In genomic region chr8:46751151-46751550, GRCm38 (mm10) we compare ENCODE assay signal across 15 mouse cellular contexts. TPM values are rescaled to one million over a fixed set of nuclear protein-coding genes. Genes with fewer than 3 reads are reported as not detected.
DNase-seq lines count a peak whose midpoint lies in the region; ATAC-seq and TF ChIP-seq lines count a peak whose summit lies in the region.
"Had no signal": no experiment of that assay in that cellular context is flagged by ENCODE, and none has a peak within 500 bp of the region (broad histone marks: within the 10 kb centered on the region; RNA-seq: fewer than 3 reads in every experiment).

No protein-coding gene starts in this region.

- H3K4me3 ChIP-seq in kidney, adult 2 months (ENCODE audit: insufficient read depth, low read depth, low read length): no peak overlapping the region
- no peak overlapping the region for H3K4me3 ChIP-seq in lung, embryonic 15.5 days
- no peak overlapping the region for H3K4me3 ChIP-seq in limb, embryonic 10.5 days
- no peak overlapping the region for H3K4me3 ChIP-seq in neural tube, embryonic 13.5 days
- H3K4me3 ChIP-seq: heart, adult 2 months; intestine, embryonic 15.5 days had no signal

- no peak overlapping the region for H3K4me2 ChIP-seq in lung, embryonic 15.5 days
- H3K4me2 ChIP-seq in neural tube, embryonic 13.5 days: no peak overlapping the region
- H3K4me2 ChIP-seq: intestine, embryonic 15.5 days had no signal

- DNase-seq in kidney, adult 2 months: peak; percentile 48
- DNase-seq in kidney, postnatal 25 days: no peak
- DNase-seq in lung, postnatal 36 days: no peak
- peak; percentile 26 for DNase-seq in limb, embryonic 10.5 days (ENCODE audit: low spot score)
- DNase-seq in right cerebral cortex, postnatal 25 days: no peak
- DNase-seq: adrenal gland, adult 2 months; cerebellum, adult 2 months; heart, adult 2 months; heart, postnatal 10 days; thymus, postnatal 25 days had no signal

- TF ChIP-seq POLR2A in kidney, adult 2 months (IDR thresholded peaks at IDR 0.05; ENCODE audit: low read depth, low read length): no peak

- no peaks in the 10 kb centered on the region for H3K9me3 ChIP-seq in lung, embryonic 15.5 days
- H3K9me3 ChIP-seq in limb, embryonic 10.5 days (replicated peaks): no peaks in the 10 kb centered on the region
- no peaks in the 10 kb centered on the region for H3K9me3 ChIP-seq in neural tube, embryonic 13.5 days
- H3K9me3 ChIP-seq: intestine, embryonic 15.5 days had no signal

- no peaks in the 10 kb centered on the region for H3K36me3 ChIP-seq in kidney, adult 2 months (ENCODE audit: control insufficient read depth, insufficient read depth, low read length)
- H3K36me3 ChIP-seq in lung, embryonic 15.5 days: no peaks in the 10 kb centered on the region
- H3K36me3 ChIP-seq in limb, embryonic 10.5 days: 0 out of 2 replicates have a peak, but pooled peaks cover 4% of the 10 kb centered on the region
- no peaks in the 10 kb centered on the region for H3K36me3 ChIP-seq in neural tube, embryonic 13.5 days
- H3K36me3 ChIP-seq: intestine, embryonic 15.5 days had no signal

- peaks cover 25% of the 10 kb centered on the region for H3K4me1 ChIP-seq in kidney, adult 2 months (ENCODE audit: control insufficient read depth, insufficient read depth, low read length)
- H3K4me1 ChIP-seq in lung, embryonic 15.5 days: peaks cover 53% of the 10 kb centered on the region
- peaks cover 57% of the 10 kb centered on the region for H3K4me1 ChIP-seq in limb, embryonic 10.5 days
- H3K4me1 ChIP-seq in neural tube, embryonic 13.5 days (replicated peaks): peaks cover 27% of the 10 kb centered on the region

- H3K27ac ChIP-seq in kidney, adult 2 months (ENCODE audit: insufficient read depth, low read depth, low read length): peak overlapping the region; percentile 87
- H3K27ac ChIP-seq in lung, embryonic 15.5 days: peak overlapping the region; percentile 82
- peak overlapping the region; percentile 59; the same call in 1 of the 2 replicates for H3K27ac ChIP-seq in limb, embryonic 10.5 days
- H3K27ac ChIP-seq in neural tube, embryonic 13.5 days (replicated peaks): peak overlapping the region; percentile 76
- H3K27ac ChIP-seq: heart, adult 2 months; intestine, embryonic 15.5 days had no signal

- no peak overlapping the region for H3K9ac ChIP-seq in lung, embryonic 15.5 days
- no peak overlapping the region for H3K9ac ChIP-seq in neural tube, embryonic 13.5 days
- H3K9ac ChIP-seq: intestine, embryonic 15.5 days had no signal

- H3K27me3 ChIP-seq in kidney, adult 2 months (replicated peaks; ENCODE audit: control insufficient read depth, insufficient read depth, low read length): no peaks in the 10 kb centered on the region
- no peaks in the 10 kb centered on the region for H3K27me3 ChIP-seq in lung, embryonic 15.5 days
- H3K27me3 ChIP-seq in limb, embryonic 10.5 days (ENCODE audit: low read depth, poor library complexity, severe bottlenecking): no peaks in the 10 kb centered on the region
- H3K27me3 ChIP-seq in neural tube, embryonic 13.5 days: no peaks in the 10 kb centered on the region
- H3K27me3 ChIP-seq: intestine, embryonic 15.5 days had no signal

- 33% methylated on average over 4 of the region's 4 CpGs for WGBS in kidney, adult 2 months
- 50% methylated on average over 4 of the region's 4 CpGs for WGBS in lung, embryonic 15.5 days
- 49% methylated on average over 4 of the region's 4 CpGs for WGBS in limb, embryonic 10.5 days
- WGBS in neural tube, embryonic 13.5 days: 35% methylated on average over 4 of the region's 4 CpGs

- no peak for TF ChIP-seq CTCF in kidney, adult 2 months (conservative IDR thresholded peaks at IDR 0.05; ENCODE audit: insufficient read depth, insufficient read length, low read depth, low read length)

- no peak for ATAC-seq in lung, embryonic 15.5 days (ENCODE audit: borderline replicate concordance, extremely low read depth, low FRiP score, low TSS enrichment)
- peak; percentile 76 for ATAC-seq in neural tube, embryonic 13.5 days (ENCODE audit: low read depth)
- ATAC-seq: CD4-positive, CD25-positive, alpha-beta regulatory T cell, adult 4 months; forebrain, embryonic 14.5 days had no signal

RNA-seq across cellular contexts. Expression of gene Irf2, which starts 11.6 kb away (rescaled TPM):
- polyA plus RNA-seq in kidney, adult 2 months (2012; rRNA removed): 9.2 and 12.6 TPM in 2 replicates
- 30.2 and 33.7 TPM in 2 replicates for polyA plus RNA-seq in lung, embryonic 15.5 days (2015; fragmentation: Nextera tagmentation; extraction: Ambion mirVana)
- polyA plus RNA-seq in limb, embryonic 10.5 days (2016; fragmentation: Nextera tagmentation; extraction: Ambion mirVana): 7.7 and 8.1 TPM in 2 replicates
- 11.6 and 13.5 TPM in 2 replicates for polyA plus RNA-seq in neural tube, embryonic 13.5 days (2015; fragmentation: Nextera tagmentation; extraction: Ambion mirVana)

Comparison
In these comparisons a context has a peak if more than half of its experiments do, and no peak if none do; other contexts are left out.
1. DNase-seq: peak in kidney, adult 2 months (single experiment) and limb, embryonic 10.5 days (single experiment); none in kidney, postnatal 25 days (0 of 2), lung, postnatal 36 days (single experiment) and right cerebral cortex, postnatal 25 days (single experiment).
2. Peak in every context shown above with its lines, with median percentiles within 50 percentile points of each other: H3K27ac ChIP-seq.